Mouse (Mus musculus): ENCODE results near the gene Mydgf. TPM values are rescaled to one million over a fixed set of nuclear protein-coding genes. Genes with fewer than 3 reads are reported as not detected.
A peak's percentile ranks its signal among the peaks of the same experiment; 100 is the strongest.

The Mydgf gene
- total RNA-seq, 2 experiments from 2014 or later = 7.9 to 14.9 TPM

DNA sequence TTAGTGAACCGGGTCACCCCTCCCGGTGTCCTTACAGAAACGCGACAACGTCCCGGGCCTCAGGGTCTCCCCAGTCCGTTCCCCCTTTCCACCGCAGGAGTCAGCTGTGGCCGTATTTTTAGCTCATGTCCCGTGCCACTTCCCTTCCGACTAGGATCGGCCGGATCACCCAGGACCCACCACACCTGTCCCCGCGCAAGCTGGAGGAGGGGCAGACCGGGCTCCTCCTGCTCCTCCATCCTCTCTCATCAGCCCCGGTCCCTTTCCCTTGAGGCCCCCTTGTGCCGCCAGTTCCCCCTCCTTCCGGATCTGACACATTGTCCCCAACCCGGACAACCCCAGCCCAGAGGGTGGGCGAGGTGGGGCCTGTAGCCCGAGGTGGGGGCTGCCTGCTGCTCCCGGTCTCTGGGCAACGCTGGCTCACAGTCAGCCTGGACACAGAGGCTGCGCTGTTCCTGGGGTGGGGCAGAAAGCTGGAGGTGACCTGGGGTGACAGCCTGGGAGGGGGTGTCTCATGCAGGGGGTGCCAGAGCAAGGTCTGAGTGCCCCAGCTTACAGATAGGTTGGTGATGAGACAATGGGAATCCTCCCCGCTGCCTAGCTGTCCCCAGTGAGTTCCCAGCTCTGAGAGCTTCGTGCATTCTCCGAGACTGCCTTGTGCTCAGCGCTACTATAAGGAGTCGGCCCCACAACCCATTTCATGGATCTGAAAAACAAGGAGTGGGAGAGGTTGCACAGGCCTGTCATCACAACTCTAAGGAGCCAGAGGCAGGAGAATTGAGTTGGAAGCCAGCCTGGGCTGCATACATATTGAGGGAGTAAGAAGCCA is 34.7 kb downstream of the Mydgf start:
- ATAC-seq (replicated peaks; ENCODE audit: low FRiP score, poor library complexity, severe bottlenecking) = no peak

- ATAC-seq (replicated peaks; ENCODE audit: low FRiP score, poor library complexity, severe bottlenecking) = no peak
Observed at GRCm38 (mm10) chr17:56148280-56148679, 35.4 kb downstream of the Mydgf start.

- ATAC-seq (replicated peaks; ENCODE audit: low FRiP score, poor library complexity, severe bottlenecking) = no peak
Observed at GRCm38 (mm10) chr17:56147420-56147819, 36.3 kb downstream of the Mydgf start.

DNA sequence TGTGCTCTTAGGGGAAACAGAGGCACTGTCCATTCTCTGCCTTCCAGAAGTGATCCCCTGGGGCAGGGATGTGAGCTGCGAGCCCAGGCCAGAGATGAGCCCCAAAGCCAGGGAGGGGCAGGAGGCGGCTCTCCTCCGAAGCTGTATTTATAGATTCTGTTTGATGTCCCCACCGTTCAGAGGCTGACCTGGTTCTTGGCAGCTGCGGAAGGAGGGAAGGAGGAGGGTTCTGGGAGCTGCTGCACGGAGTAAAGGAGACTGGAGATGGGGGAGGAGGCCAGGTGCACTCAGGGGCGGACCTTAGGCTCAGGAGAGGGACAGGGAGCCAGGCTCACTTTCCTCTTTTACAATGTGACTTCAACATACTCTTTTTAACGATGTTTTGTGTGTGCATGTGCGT is 37.6 kb downstream of the Mydgf start:
- ATAC-seq (replicated peaks; ENCODE audit: low FRiP score, poor library complexity, severe bottlenecking) = no peak

DNA sequence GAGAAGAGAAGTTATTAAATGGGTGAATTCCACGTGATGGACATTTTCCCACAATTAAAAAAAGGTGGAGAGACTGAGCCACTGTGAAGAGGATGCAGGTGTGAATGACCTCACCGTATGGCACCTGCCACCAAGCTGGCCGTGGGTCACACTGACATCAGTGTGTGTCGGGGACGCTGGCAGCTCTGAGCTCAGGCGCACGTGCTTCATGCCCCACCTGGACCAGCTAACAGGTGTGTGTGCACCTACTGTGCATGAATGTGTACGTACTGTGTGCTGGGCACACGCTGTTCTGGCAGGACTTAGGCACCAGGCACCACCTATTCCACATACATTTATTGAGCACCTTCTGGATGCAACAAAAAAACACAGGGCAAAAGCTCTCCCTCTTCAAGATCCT is 39.2 kb downstream of the Mydgf start:
- ATAC-seq (replicated peaks; ENCODE audit: low FRiP score, poor library complexity, severe bottlenecking) = no peak

DNA sequence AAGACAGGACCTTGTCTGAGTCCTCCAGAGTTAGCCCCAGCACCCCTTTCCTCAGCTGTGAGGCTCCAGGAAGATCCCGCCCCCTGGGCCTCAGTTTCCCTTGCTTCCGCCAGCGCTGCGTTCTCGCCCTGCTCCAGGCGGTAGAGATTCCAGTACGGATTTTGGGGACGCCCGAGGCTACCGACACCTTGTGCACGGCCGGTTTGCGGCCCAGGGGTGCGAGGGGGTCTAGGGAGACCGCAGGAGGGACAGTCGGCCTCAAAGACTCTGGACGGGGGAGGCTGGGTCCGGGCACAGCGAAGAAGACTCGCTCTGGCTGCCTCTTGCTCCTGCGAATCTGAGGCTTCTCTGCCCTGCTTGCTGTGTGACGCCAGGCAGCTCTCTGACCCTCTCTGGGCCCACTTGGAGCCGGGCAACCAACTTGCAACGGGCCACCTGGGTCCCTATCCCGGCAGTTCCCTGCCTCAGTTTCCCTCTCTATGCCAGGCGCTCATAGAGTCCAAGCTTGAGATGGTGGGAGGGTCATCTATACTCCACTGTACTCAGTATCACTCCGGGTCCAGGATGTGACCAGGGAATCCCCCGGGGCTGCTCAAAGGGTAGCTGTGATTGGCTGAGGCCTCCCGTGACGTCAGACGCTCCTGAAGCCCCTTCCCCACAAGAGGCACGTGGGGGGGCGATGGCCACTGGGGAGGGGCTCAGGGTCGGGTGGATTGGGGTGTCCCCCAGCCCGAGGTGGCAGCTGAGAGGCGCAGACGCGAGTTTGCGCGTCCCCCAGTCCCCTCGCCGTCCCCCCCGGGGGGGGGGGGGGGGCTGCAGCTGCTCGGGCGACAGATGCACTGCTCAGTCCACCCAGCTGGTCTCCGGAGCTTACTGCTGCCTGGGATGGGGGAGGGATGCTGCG is 41.8 kb downstream of the Mydgf start:
- no peak for ATAC-seq (replicated peaks; ENCODE audit: low FRiP score, poor library complexity, severe bottlenecking)

GRCm38 (mm10) chr17:56139858-56140595 is 43.7 kb downstream of the Mydgf start, which contains the start of gene Sema6b:
Sema6b (minus strand) TSS chr17:56140343.
- ATAC-seq (replicated peaks; ENCODE audit: low FRiP score, poor library complexity, severe bottlenecking) = no peak

- ATAC-seq (replicated peaks; ENCODE audit: low FRiP score, poor library complexity, severe bottlenecking) = no peak
Observed at GRCm38 (mm10) chr17:56139355-56139754, 44.4 kb downstream of the Mydgf start.

DNA sequence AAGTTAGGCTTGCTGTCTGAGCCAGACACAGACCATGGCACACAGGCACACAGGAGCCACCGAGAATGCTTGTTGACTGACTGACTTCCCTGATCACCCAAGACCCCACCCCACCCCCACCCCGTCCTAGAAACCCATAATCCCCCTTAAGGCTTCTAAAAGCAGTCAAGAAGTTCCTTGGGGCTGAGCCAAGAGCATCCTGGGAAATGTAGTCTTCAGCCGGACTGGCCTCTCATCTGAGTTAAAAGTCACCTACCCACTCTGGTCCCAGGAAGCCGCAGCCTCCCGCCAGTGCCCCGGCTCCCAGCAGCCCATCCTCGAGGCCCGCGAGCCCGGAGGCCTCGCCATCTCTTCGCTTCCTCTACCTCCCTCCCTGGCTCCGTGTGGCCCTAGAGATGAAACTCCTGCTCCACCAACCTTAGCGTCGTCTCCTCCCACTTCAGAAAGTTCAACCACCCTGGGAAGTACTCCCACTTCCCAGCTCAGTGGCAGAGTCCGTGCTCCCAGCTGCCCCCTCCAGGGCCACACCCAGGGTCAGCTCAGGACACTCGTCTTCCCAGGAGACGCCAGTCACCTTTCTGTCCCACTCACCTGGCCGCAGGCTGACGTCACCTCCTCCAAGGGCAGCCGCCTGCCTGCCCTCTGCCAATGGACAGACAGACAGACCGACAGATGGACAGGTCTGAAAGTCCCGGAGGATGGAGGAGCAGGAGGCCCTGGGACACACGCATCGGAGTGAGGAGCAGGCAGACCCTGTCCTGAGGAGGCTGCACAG is 45.7 kb downstream of the Mydgf start:
- ATAC-seq (replicated peaks; ENCODE audit: low FRiP score, poor library complexity, severe bottlenecking) = no peak

- no peak for ATAC-seq (replicated peaks; ENCODE audit: low FRiP score, poor library complexity, severe bottlenecking)
Observed at GRCm38 (mm10) chr17:56136558-56136957, 47.2 kb downstream of the Mydgf start.

- ATAC-seq (replicated peaks; ENCODE audit: low FRiP score, poor library complexity, severe bottlenecking) = peak; percentile 47; the same call in 1 of the 2 replicates
Observed at GRCm38 (mm10) chr17:56134463-56134971, 49.2 kb downstream of the Mydgf start.

- ATAC-seq (replicated peaks; ENCODE audit: low FRiP score, poor library complexity, severe bottlenecking) = no peak
Observed at GRCm38 (mm10) chr17:56133457-56134363, 50.0 kb downstream of the Mydgf start.

DNA sequence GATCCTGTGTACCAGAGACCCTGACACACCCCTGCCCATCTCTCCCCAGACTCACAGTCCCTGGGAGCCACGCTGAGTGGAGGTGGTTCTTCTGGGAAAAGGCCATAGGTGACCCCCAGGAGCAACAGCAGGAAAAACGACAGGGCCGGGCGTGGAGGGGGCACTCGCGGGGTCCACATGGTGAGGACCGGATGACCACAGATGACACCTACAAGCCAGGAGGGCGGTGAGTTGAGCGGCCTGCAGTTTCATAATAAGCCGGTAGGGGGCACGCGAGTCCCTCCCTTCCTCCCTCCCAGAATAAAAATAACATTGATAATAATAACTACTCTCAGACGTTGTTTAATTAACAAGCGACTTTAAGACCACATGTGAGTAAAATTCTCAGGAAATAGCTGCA is 51.1 kb downstream of the Mydgf start:
- ATAC-seq (replicated peaks; ENCODE audit: low FRiP score, poor library complexity, severe bottlenecking) = peak; percentile 45

GRCm38 (mm10) chr17:56131814-56132213 is 51.9 kb downstream of the Mydgf start:
- peak; percentile 58; the same call in 1 of the 2 replicates for ATAC-seq (replicated peaks; ENCODE audit: low FRiP score, poor library complexity, severe bottlenecking)

DNA sequence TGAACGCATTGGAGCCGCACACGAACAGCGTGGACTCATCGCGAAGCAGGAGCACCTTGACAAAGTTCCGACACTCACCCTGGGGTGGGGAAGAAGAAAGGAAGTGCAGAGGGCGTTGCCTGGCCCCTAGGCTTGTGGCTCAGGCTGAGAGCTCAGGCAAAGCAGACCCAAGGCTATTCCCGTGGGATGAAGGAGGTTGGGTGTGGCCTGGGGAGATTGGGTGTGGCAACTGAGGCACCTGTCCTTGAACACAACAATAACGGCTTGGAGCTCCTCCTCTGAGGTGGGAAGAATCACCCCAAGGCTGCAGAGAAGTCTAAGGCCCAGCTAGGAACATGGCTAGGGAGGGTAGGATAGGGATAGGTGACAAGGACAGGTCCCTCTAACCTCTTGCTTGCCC is 52.6 kb downstream of the Mydgf start:
- ATAC-seq (replicated peaks; ENCODE audit: low FRiP score, poor library complexity, severe bottlenecking) = no peak

- no peak for ATAC-seq (replicated peaks; ENCODE audit: low FRiP score, poor library complexity, severe bottlenecking)
Observed at GRCm38 (mm10) chr17:56128246-56128645, 55.5 kb downstream of the Mydgf start.

DNA sequence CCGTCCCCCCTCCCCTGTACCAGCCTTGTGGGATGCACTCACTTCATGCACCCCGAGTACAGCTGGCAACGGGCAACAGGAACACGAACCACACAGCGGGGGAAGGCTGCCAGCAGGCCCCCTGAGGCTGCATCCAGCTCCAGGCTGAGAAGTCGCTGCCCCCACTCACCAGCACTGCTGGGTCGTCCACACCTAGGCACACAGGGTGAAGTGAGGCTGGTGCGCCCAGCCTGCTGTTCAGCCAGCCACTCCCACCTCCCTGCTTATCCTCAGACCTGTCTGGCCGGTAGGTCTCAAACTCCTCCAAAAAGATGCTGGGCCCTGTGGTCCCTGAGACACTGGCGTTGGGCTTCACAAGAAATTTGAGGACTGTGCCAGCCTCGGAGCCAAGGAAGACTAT is 57.5 kb downstream of the Mydgf start:
- no peak for ATAC-seq (replicated peaks; ENCODE audit: low FRiP score, poor library complexity, severe bottlenecking)

Data from erythroblast, adult 5-6 weeks (primary cell).